ENCODE assay signal across 25 mouse cellular contexts in the genomic region with DNA sequence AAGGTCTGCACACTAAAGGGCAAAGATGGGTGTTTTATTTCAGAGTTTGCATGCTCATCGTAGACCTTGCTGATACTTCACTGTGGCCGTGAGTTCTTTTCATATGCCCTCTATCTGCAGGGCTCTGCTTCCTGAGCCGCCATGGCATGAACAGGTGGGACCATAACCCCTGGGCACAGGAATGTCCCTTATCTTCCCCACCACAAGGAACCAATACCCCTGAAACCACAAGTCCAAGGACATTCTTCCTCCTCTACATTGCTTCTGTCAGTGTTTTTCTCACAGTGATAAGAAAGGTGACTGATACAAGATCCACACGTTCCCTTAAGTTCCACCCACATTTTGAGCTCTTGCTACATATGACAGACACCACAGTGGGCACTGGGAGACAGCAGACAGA. TPM values are rescaled to one million over a fixed set of nuclear protein-coding genes. Genes with fewer than 3 reads are reported as not detected.
DNase-seq lines count a peak whose midpoint lies in the region; ATAC-seq and TF ChIP-seq lines count a peak whose summit lies in the region.
"Had no signal": no experiment of that assay in that cellular context is flagged by ENCODE, and none has a peak within 500 bp of the region (broad histone marks: within the 10 kb centered on the region; RNA-seq: fewer than 3 reads in every experiment).

No protein-coding gene starts in this region.

- H3K27me3 ChIP-seq in kidney, adult 2 months (replicated peaks; ENCODE audit: control insufficient read depth, insufficient read depth, low read length), result no peaks in the 10 kb centered on the region
- H3K27me3 ChIP-seq in kidney, embryonic 15.5 days, result no peaks in the 10 kb centered on the region
- no peaks in the 10 kb centered on the region for H3K27me3 ChIP-seq in MEL (ENCODE audit: control insufficient read depth in 1 of 2, insufficient read depth in 2 of 2, low read length in 2 of 2)
- H3K27me3 ChIP-seq: CH12.LX, Patski had no signal

- TF ChIP-seq RAD21 in MEL (IDR thresholded peaks at IDR 0.05; ENCODE audit: low read depth, low read length), result no peak

- no peak for ATAC-seq in kidney, embryonic 15.5 days (replicated peaks; ENCODE audit: low FRiP score)
- peak; percentile 29; the same call in 1 of the 2 replicates for ATAC-seq in common myeloid progenitor, adult 5-6 weeks (replicated peaks; ENCODE audit: low read depth, poor library complexity, severe bottlenecking)
- ATAC-seq in frontal cortex, adult (ENCODE audit: low TSS enrichment), result no peak
- ATAC-seq: activated CD4-positive, CD25-positive, alpha-beta regulatory T cell, adult 4 months; CD4-positive, CD25-positive, alpha-beta regulatory T cell, adult 4 months; Patski had no signal

- H3K9ac ChIP-seq in kidney, embryonic 15.5 days, result no peak overlapping the region
- H3K9ac ChIP-seq in MEL (ENCODE audit: control insufficient read depth, low read depth, low read length, poor library complexity, severe bottlenecking), result no peak overlapping the region

- H3K36me3 ChIP-seq in kidney, adult 2 months (ENCODE audit: control insufficient read depth, insufficient read depth, low read length), result no peaks in the 10 kb centered on the region
- no peaks in the 10 kb centered on the region for H3K36me3 ChIP-seq in kidney, embryonic 15.5 days
- H3K36me3 ChIP-seq in MEL (ENCODE audit: control insufficient read depth in 1 of 2, insufficient read depth in 2 of 2, low read length in 2 of 2), result peaks cover 0 to 5% of the 10 kb centered on the region in 2 experiments; a peak in 2 of 4 replicates
- H3K36me3 ChIP-seq: G1E had no signal

- peak overlapping the region; percentile 61 for H3K27ac ChIP-seq in kidney, adult 2 months (ENCODE audit: insufficient read depth, low read depth, low read length)
- no peak overlapping the region for H3K27ac ChIP-seq in kidney, embryonic 15.5 days
- no peak overlapping the region for H3K27ac ChIP-seq in MEL (ENCODE audit: control insufficient read depth, low read depth, low read length)

- H3K79me2 ChIP-seq in MEL (ENCODE audit: control insufficient read depth, insufficient read depth, low read length, poor library complexity), result no peaks in the 10 kb centered on the region; the same call in 1 of the 2 replicates

- peaks cover 22% of the 10 kb centered on the region; the same call in 1 of the 2 replicates for H3K4me1 ChIP-seq in kidney, adult 2 months (ENCODE audit: control insufficient read depth, insufficient read depth, low read length)
- H3K4me1 ChIP-seq in kidney, embryonic 15.5 days, result peaks cover 21% of the 10 kb centered on the region
- peaks cover 3 to 28% of the 10 kb centered on the region in 2 experiments; a peak in 3 of 4 replicates for H3K4me1 ChIP-seq in MEL (ENCODE audit: control insufficient read depth in 1 of 2, insufficient read depth in 2 of 2, low read length in 2 of 2)

- peak; percentile 49 to 50 for TF ChIP-seq EP300 in MEL (IDR thresholded peaks at IDR 0.05; ENCODE audit: low read depth in 1 of 2, low read length in 2 of 2)

- DNase-seq in kidney, adult 2 months, result no peak
- DNase-seq in MEL (ENCODE audit: low read depth, low spot score) (peak; percentile 44), MEL-GATA-1-ER (ENCODE audit: extremely low read depth, low read depth) (peak; percentile 39)
- no peak for DNase-seq in frontal cortex, postnatal 36 days (ENCODE audit: low spot score in 2 of 2)
- no peak for DNase-seq in adrenal gland, postnatal 4 days (ENCODE audit: low spot score in 2 of 2)
- DNase-seq: adrenal gland, adult 2 months; adrenal gland, adult 8-10 months; adrenal gland, postnatal 10 days; adrenal gland, postnatal 14 days; adrenal gland, postnatal 25 days; adrenal gland, postnatal 36 days; B cell, adult 2 months; cerebellum, adult 11 months; cerebellum, adult 11-12 months; cerebellum, adult 18-20 months; cerebellum, adult 2 months; cerebellum, adult 8-10 months had no signal

- TF ChIP-seq CTCF in kidney, adult 2 months (conservative IDR thresholded peaks at IDR 0.05; ENCODE audit: insufficient read depth, insufficient read length, low read depth, low read length), result no peak
- no peak for TF ChIP-seq CTCF in MEL (IDR thresholded peaks at IDR 0.05 in 2 of 3, conservative IDR thresholded peaks at IDR 0.05 in 1 of 3; ENCODE audit: control insufficient read depth in 1 of 3, insufficient read depth in 1 of 3, low read depth in 2 of 3, low read length in 3 of 3, poor library complexity in 1 of 3, severe bottlenecking in 1 of 3)

- H3K4me3 ChIP-seq in kidney, adult 2 months (ENCODE audit: insufficient read depth, low read depth, low read length), result no peak overlapping the region
- no peak overlapping the region for H3K4me3 ChIP-seq in kidney, embryonic 15.5 days (replicated peaks)
- no peak overlapping the region for H3K4me3 ChIP-seq in MEL (ENCODE audit: control insufficient read depth in 1 of 2, insufficient read depth in 1 of 2, low read depth in 2 of 2, low read length in 2 of 2)

- 94% methylated on average over 4 of the region's 4 CpGs for WGBS in kidney, adult 2 months
- 92% methylated on average over 4 of the region's 4 CpGs for WGBS in kidney, embryonic 15.5 days

- no peak for TF ChIP-seq POLR2A in kidney, adult 2 months (IDR thresholded peaks at IDR 0.05; ENCODE audit: low read depth, low read length)
- no peak for TF ChIP-seq POLR2A in MEL (IDR thresholded peaks at IDR 0.05; ENCODE audit: control insufficient read depth in 1 of 2, insufficient read depth in 1 of 2, low read depth in 1 of 2, low read length in 2 of 2, poor library complexity in 1 of 2)

- H3K4me2 ChIP-seq in kidney, embryonic 15.5 days, result no peak overlapping the region

- H3K9me3 ChIP-seq in kidney, embryonic 15.5 days (replicated peaks), result no peaks in the 10 kb centered on the region
- H3K9me3 ChIP-seq in MEL (replicated peaks; ENCODE audit: insufficient read depth, low read length), result no peaks in the 10 kb centered on the region
- H3K9me3 ChIP-seq: G1E had no signal

TF ChIP-seq in MEL, 35 proteins besides CTCF, POLR2A, EP300 and RAD21:
- no peak for TF ChIP-seq MEF2A (IDR thresholded peaks at IDR 0.05; ENCODE audit: extremely low read depth, insufficient replicate concordance, low read depth, low read length, poor library complexity, severe bottlenecking)
- TF ChIP-seq ETS1 (IDR thresholded peaks at IDR 0.05; ENCODE audit: low read depth, low read length), result peak; percentile 41
- peak; percentile 59 for TF ChIP-seq GATA1 (IDR thresholded peaks at IDR 0.05; ENCODE audit: low read depth, low read length)
- peak; percentile 59 for TF ChIP-seq TAL1 (IDR thresholded peaks at IDR 0.05; ENCODE audit: low read length)
- TF ChIP-seq USF2 (IDR thresholded peaks at IDR 0.05; ENCODE audit: borderline replicate concordance in 1 of 2, insufficient read depth in 1 of 2, low read depth in 1 of 2, low read length in 2 of 2), result no peak
- peak; percentile 42; the same call in 1 of the 2 replicates for TF ChIP-seq TCF12 (IDR thresholded peaks at IDR 0.05; ENCODE audit: low read depth, low read length)

RNA-seq across cellular contexts. Expression of a gene that starts 3.0 kb away (rescaled TPM):
- 31.1 and 37.5 TPM in 2 replicates for polyA plus RNA-seq in kidney, adult 2 months (2012; rRNA removed)
- 6.7 and 7.8 TPM in 2 replicates for polyA plus RNA-seq in kidney, embryonic 15.5 days (2015; fragmentation: Nextera tagmentation; extraction: Ambion mirVana)
- total RNA-seq in MEL (2012; rRNA removed), result 2.2 and 2.5 TPM in 2 replicates
- polyA plus RNA-seq in MEL (2012; ENCODE audit: insufficient read depth in 1 of 2, insufficient read length in 2 of 2, low read depth in 1 of 2, low replicate concordance in 2 of 2, missing spikeins in 1 of 2), result 1 to 10 TPM in 1 of 2 experiments, not detected in 1; 6.2 TPM
- 1.2 and 2.2 TPM in 2 replicates for total RNA-seq in common myeloid progenitor, adult 5-6 weeks (2017)
- total RNA-seq in adrenal gland, postnatal 4 days (2021), result 10 to 100 TPM in 1 of 2 experiments, 1 to 10 TPM in 1; 9.1 to 12.2 TPM

RNA-seq across cellular contexts. Expression of a gene that starts 42.3 kb away (rescaled TPM):
- 1.6 and 1.9 TPM in 2 replicates for polyA plus RNA-seq in kidney, adult 2 months (2012; rRNA removed)
- 9.9 TPM in 2 replicates for polyA plus RNA-seq in kidney, embryonic 15.5 days (2015; fragmentation: Nextera tagmentation; extraction: Ambion mirVana)
- 1.8 and 2.0 TPM in 2 replicates for total RNA-seq in MEL (2012; rRNA removed)
- 1 to 10 TPM in 1 of 2 experiments, not detected in 1; 5.8 TPM for polyA plus RNA-seq in MEL (2012; ENCODE audit: insufficient read depth in 1 of 2, insufficient read length in 2 of 2, low read depth in 1 of 2, low replicate concordance in 2 of 2, missing spikeins in 1 of 2)
- 5.6 and 7.0 TPM in 2 replicates for total RNA-seq in common myeloid progenitor, adult 5-6 weeks (2017)
- 10 to 100 TPM; 12.5 to 12.9 TPM for total RNA-seq in adrenal gland, postnatal 4 days (2021)

Comparison
In these comparisons a context has a peak if more than half of its experiments do, and no peak if none do; other contexts are left out.
1. DNase-seq: peak in MEL (single experiment) and MEL-GATA-1-ER (single experiment); none in kidney, adult 2 months (single experiment), frontal cortex, postnatal 36 days (0 of 2) and adrenal gland, postnatal 4 days (0 of 2).